Mouse (Mus musculus) stomach, postnatal 0 days (tissue): ENCODE results near the gene Rfx8. TPM values are rescaled to one million over a fixed set of nuclear protein-coding genes. Genes with fewer than 3 reads are reported as not detected.

Source experiments
- ATAC-seq: fragments of 200-750 bp; cut with Nextera tagmentation; 2 replicates; pipeline ENCODE4 v1.8.0; 2017; ENCODE audit not compliant: low FRiP score, low TSS enrichment
- DNase-seq: peaks from one replicate; pipeline ENCODE4 v3.0.0-alpha.2; 2016; ENCODE audit warnings: low spot score
- H3K27ac ChIP-seq: fragments of 300-500 bp; sonication (generic); replicated peaks from 2 replicates; pipeline ENCODE4 v1.5.1; 2014; ENCODE audit warnings: mild to moderate bottlenecking, control low read depth
- H3K27me3 ChIP-seq: fragments of 300-500 bp; sonication (generic); 2 replicates; pipeline ENCODE4 v1.6.1; 2014; ENCODE audit warnings: low read length; ENCODE audit not compliant: control insufficient read depth, insufficient read depth
- H3K36me3 ChIP-seq: fragments of 300-500 bp; sonication (generic); 2 replicates; pipeline ENCODE4 v1.6.1; 2014; ENCODE audit warnings: low read length, mixed read lengths; ENCODE audit not compliant: control insufficient read depth, insufficient read depth
- H3K4me1 ChIP-seq: fragments of 300-500 bp; sonication (generic); replicated peaks from 2 replicates; pipeline ENCODE4 v1.6.1; 2014; ENCODE audit warnings: antibody characterized with exemption; ENCODE audit not compliant: control insufficient read depth, insufficient read depth
- H3K4me2 ChIP-seq: fragments of 300-500 bp; sonication (generic); replicated peaks from 2 replicates; pipeline ENCODE4 v1.6.1; 2014; ENCODE audit warnings: low read depth, mild to moderate bottlenecking, control low read depth, moderate library complexity
- H3K4me3 ChIP-seq: fragments of 300-500 bp; sonication (generic); 2 replicates; pipeline ENCODE4 v1.5.1; 2014; ENCODE audit warnings: low read depth, low read length, control low read depth
- H3K9ac ChIP-seq: fragments of 300-500 bp; sonication (generic); 2 replicates; pipeline ENCODE4 v1.6.1; 2014; ENCODE audit warnings: mild to moderate bottlenecking, low read length, control low read depth, mixed read lengths
- H3K9me3 ChIP-seq: fragments of 300-500 bp; sonication (generic); 2 replicates; pipeline ENCODE4 v1.6.1; 2016; ENCODE audit warnings: low read length; ENCODE audit not compliant: control insufficient read depth
- CTCF ChIP-seq: IDR thresholded peaks from 2 replicates; pipeline ENCODE4 v1.5.1; 2016; ENCODE audit warnings: antibody characterized with exemption, low read depth, mild to moderate bottlenecking, moderate library complexity
- EP300 ChIP-seq: optimal IDR thresholded peaks from 2 replicates; pipeline ENCODE3; 2016; ENCODE audit warnings: antibody characterized with exemption
- WGBS: fragments of 180-500 bp; shearing (Covaris S2); extraction: QIAGEN DNeasy Blood & Tissue Kit; methylation state at CpG from one replicate; pipeline ENCODE4 v1.1.7; 2014; 5-methylcytosine and 5-hydroxymethylcytosine counted together
- polyA plus RNA-seq: library from polyadenylated mRNA; unstranded; fragments of >200 nt; fragmentation: Nextera tagmentation; extraction: Ambion mirVana; gene quantifications from 2 replicates; pipeline ENCODE4 v1.2.1, GENCODE M21; 2015

Gene Rfx8
- polyA plus RNA-seq, 1 experiment from 2014 or later = 0.06 TPM

GRCm38 (mm10) chr1:39733876-39734275, 13.1 kb upstream of the Rfx8 start:
- Histone ChIP-seq H3K27ac (no peak overlapping the region), H3K9me3 (no peaks in the 10 kb centered on the region), H3K36me3 (no peaks in the 10 kb centered on the region), H3K4me1 (no peaks in the 10 kb centered on the region), H3K9ac (no peak overlapping the region), H3K27me3 (no peaks in the 10 kb centered on the region), H3K4me3 (no peak overlapping the region), H3K4me2 (no peak overlapping the region)
- WGBS = 83% methylated on average over 10 of the region's 10 CpGs
- DNase-seq (no peak), ATAC-seq (no peak)
- TF ChIP-seq CTCF = no peak
- TF ChIP-seq EP300 = no peak

- WGBS = 75% methylated on average over 10 of the region's 10 CpGs
- no peak overlapping the region for H3K4me2 ChIP-seq
Observed at GRCm38 (mm10) chr1:39732081-39732480, 11.3 kb upstream of the Rfx8 start.

GRCm38 (mm10) chr1:39731543-39731942, 10.7 kb upstream of the Rfx8 start:
- Histone ChIP-seq H3K4me3 (no peak overlapping the region), H3K4me1 (no peaks in the 10 kb centered on the region), H3K27me3 (no peaks in the 10 kb centered on the region), H3K36me3 (no peaks in the 10 kb centered on the region), H3K27ac (no peak overlapping the region), H3K9ac (no peak overlapping the region), H3K4me2 (no peak overlapping the region), H3K9me3 (no peaks in the 10 kb centered on the region)
- ATAC-seq = no peak
- no peak for DNase-seq
- WGBS = 24% methylated on average over 9 of the region's 9 CpGs
- TF ChIP-seq EP300 (no peak), CTCF (no peak)

More at GRCm38 (mm10) chr1:39732081-39732480, 11.3 kb upstream of the Rfx8 start:
- ATAC-seq = no peak
- no peak for DNase-seq
- H3K27ac ChIP-seq = no peak overlapping the region
- no peaks in the 10 kb centered on the region for H3K4me1 ChIP-seq
- no peaks in the 10 kb centered on the region for H3K36me3 ChIP-seq
- TF ChIP-seq EP300 = no peak
- TF ChIP-seq CTCF = no peak
- no peak overlapping the region for H3K9ac ChIP-seq
- no peaks in the 10 kb centered on the region for H3K9me3 ChIP-seq
- H3K4me3 ChIP-seq = no peak overlapping the region
- no peaks in the 10 kb centered on the region for H3K27me3 ChIP-seq

DNA sequence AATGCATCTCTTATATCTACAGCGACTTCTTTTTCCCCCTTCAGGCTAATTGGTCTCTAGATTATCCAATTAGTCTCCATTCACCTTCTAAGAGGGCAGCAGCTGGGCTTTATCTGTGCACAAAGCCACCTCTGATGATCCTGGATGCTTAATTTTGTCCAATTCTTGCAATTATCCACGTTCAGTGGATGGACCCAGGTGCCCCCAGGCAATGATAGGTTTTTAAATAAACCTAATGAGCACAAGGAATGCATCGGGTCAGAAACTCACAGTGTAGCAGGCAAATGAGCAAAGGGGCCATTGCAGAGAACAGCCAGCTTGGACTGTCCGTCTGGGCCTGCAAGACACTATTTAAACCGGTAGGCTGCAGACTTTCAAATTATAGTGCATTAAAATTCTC, 10.1 kb upstream of the Rfx8 start:
- no peaks in the 10 kb centered on the region for H3K36me3 ChIP-seq
- no peaks in the 10 kb centered on the region for H3K27me3 ChIP-seq
- 79% methylated on average over 5 of the region's 5 CpGs for WGBS
- TF ChIP-seq CTCF (no peak), EP300 (no peak)
- ATAC-seq (no peak), DNase-seq (no peak)
- H3K9ac ChIP-seq = no peak overlapping the region
- H3K4me2 ChIP-seq = no peak overlapping the region
- H3K27ac ChIP-seq = no peak overlapping the region
- H3K4me3 ChIP-seq = no peak overlapping the region
- no peaks in the 10 kb centered on the region for H3K4me1 ChIP-seq
- H3K9me3 ChIP-seq = no peaks in the 10 kb centered on the region

- Histone ChIP-seq H3K9ac (no peak overlapping the region), H3K27ac (no peak overlapping the region), H3K4me1 (no peaks in the 10 kb centered on the region), H3K9me3 (no peaks in the 10 kb centered on the region), H3K27me3 (no peaks in the 10 kb centered on the region), H3K4me3 (no peak overlapping the region), H3K36me3 (no peaks in the 10 kb centered on the region), H3K4me2 (no peak overlapping the region)
- TF ChIP-seq EP300 (no peak), CTCF (no peak)
- DNase-seq (no peak), ATAC-seq (no peak)
- WGBS = 72% methylated on average over 6 of the region's 6 CpGs
Observed at GRCm38 (mm10) chr1:39729919-39730318, 9.1 kb upstream of the Rfx8 start.

GRCm38 (mm10) chr1:39721351-39721726, 542 bp upstream of the Rfx8 start:
- H3K27me3 ChIP-seq = no peaks in the 10 kb centered on the region
- ATAC-seq = no peak
- H3K4me2 ChIP-seq = peak overlapping the region; percentile 87
- no peak overlapping the region for H3K27ac ChIP-seq
- 21% methylated on average over 9 of the region's 9 CpGs for WGBS
- no peaks in the 10 kb centered on the region for H3K4me1 ChIP-seq
- no peak for DNase-seq
- no peaks in the 10 kb centered on the region for H3K36me3 ChIP-seq
- no peak overlapping the region for H3K9ac ChIP-seq
- TF ChIP-seq EP300 = no peak
- no peak for TF ChIP-seq CTCF
- H3K4me3 ChIP-seq = no peak overlapping the region
- H3K9me3 ChIP-seq = no peaks in the 10 kb centered on the region
